Mouse (Mus musculus) ES-CJ7 (cell line): ENCODE data around the gene Dusp9.
A peak's percentile ranks its signal among the peaks of the same experiment; 100 is the strongest.

Experiments used
- DNase-seq: peaks from one replicate; pipeline ENCODE4 v3.0.0; 2011; ENCODE audit warnings: low read depth, low spot score

Gene Dusp9

DNA sequence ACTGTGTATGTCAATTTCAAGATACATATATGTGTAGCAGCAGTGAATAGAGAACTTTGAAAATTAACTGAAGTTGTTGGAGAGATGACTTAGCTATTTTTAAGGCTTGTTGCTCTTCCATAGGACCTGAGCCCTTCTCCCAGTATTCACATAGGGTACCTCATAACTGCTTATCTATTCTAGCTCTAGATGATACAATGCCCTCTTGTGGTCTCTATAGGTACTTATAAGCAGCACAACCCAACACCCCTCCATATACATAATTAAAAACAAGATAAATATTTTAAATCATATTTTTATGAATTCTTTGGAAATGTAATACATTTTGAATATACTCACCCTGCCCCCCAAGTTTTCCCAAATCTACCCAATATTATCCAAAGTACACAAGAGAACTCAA, 23.9 kb downstream of the Dusp9 start:
- no peak for DNase-seq

DNA sequence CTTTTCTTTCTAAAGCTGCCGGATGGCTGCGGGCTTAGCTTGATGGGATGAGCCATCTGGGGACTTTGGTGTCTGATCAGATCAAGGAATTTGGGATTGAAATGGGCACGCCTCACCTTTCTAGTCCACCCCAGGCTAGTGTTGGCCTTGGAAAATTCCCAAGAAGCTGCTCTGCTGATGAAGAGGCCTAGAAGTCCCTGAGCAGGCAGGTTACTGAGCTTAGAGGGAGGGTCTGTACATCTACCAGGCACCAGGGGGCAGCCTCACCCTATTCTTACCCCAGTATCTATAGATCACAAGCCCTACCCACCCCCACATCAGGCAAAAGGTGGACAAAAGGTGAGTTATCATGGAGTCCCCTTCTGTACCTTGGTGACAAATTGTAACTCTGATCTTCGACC, 32.8 kb downstream of the Dusp9 start:
- peak; percentile 86 for DNase-seq

DNA sequence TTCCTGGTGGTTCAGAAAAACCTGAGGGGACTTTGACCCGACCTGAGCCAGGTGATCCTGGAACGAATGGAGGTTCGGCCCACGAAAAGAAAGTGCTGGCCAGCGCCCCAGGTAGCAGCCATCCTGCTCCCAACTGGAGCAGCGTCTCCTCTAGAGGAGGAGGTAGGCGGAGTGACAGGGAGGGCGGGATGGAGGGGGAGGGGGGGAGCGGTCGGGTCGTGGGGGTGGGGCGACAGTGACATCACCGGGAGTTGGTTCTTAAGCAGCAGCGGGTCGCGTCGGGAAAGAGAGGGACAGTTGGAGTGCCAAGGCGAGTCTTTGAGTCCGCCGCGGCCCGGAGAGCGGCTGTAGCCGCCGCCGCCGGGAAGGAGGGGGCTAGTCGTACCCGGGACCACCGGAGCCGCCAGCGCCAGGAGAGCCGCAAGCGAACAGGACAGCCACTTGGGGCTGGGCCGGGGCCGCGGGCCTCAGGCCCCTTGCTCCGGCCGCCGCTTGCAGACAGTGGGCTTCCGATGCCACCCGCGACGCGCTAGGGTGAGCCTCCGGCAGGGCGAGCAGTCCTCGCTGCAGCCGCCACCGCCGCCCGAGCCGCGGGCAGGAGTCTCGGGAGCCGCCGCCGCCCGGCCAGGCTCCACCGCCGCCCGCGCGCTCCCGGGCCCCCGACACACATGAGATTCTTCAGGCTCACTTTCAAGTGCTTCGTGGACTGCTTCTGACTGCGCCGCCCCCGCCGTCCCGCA, 33.8 kb downstream of the Dusp9 start, which contains the start of gene Slc6a8:
Slc6a8 (plus strand) TSS at position 272 of the 740 bp plus-strand sequence.
- DNase-seq = peak; percentile 64

- DNase-seq = no peak
Measured at GRCm38 (mm10) chrX:73673619-73673967, 34.4 kb downstream of the Dusp9 start.

DNA sequence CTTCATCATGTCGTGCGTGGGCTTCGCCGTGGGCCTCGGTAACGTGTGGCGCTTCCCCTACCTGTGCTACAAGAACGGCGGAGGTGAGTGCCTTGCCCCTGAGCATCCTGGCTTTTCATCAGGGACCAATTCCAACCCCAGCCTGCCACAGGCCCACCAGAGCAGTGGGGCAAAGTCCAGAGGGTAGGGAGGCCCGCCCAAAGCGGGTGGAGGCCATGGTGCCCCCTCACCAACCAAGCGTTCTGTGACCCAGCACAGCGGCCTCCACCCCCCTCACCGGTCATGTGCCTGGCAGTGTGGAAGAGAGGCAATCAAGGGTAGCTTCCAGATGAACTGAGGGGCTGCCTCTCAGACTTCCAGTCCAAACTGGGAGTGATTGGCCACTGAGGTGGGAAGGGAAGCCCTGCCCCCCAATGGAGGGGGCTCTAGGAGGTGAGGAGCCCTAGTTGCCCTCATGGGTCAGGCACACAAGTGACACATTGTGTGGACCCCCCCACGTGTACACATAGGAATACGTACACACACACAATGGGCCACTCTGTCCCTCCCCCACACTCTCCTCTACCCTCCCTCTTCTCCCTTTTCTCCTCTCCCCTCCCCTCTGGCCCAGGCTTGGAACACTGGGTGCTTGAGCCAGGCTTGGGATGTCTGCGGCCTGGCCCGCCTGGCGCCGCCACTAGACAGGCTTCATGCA, 34.9 kb downstream of the Dusp9 start:
- no peak for DNase-seq

DNA sequence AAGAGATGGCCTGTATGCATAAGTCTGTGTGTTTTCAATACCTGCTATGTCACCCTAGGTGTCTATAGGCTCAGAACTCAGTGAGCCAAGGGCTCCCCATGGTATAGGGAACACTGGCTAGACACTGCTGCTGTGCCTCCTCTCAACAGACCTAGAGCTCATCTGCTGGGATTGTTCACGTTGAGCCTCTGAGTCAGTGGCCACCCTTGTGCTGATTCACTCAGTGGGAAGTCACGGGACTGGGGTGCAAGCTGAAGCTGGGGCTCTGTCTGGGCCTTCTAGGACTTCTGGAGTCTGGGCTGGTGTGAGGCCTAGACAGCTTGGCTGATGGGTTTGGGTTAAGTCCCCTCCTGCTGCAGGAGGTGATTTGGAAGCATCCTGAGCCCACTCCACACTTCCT, 36.0 kb downstream of the Dusp9 start:
- DNase-seq = no peak

- no peak for DNase-seq
Measured at GRCm38 (mm10) chrX:73676668-73677067, 37.4 kb downstream of the Dusp9 start.

GRCm38 (mm10) chrX:73684156-73684555, 44.9 kb downstream of the Dusp9 start:
- DNase-seq = no peak

- no peak for DNase-seq
Measured at GRCm38 (mm10) chrX:73684978-73685377, 45.8 kb downstream of the Dusp9 start.

- DNase-seq = peak; percentile 32
Measured at GRCm38 (mm10) chrX:73685629-73686028, 46.4 kb downstream of the Dusp9 start.

DNA sequence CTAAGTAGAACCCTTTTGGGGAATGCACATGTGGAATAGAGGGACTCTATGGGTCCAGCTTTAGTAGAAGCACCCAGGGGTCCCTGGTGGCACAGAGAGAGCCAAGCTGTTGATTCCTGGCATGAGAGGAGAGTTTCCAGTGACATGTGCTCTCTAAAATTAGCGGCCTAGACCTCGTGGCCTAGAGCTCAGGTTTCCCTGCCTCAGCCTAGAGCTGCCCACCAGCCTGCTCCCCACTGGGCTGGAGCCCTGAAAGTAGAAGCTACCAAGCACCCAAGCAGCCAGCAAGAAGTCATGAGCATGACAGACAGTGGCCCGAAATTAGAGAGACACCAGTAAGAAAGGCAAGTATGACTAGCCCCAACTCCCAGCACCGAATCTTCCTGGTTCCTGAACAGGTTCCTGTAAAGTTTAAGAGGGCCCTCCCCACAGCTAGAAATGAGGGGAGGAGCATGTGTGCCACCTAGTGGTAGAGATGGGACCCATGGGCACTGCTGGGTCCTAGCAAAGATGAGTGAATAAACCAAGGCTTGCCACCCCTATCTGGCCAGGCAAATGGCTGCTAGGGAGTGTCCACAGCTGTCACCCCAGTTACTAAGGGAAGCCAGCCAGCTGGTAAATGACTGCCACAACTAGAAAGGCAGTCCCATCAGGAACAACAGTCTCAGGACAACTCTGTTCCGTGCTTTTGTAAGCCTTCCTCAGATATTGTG, 51.9 kb downstream of the Dusp9 start:
- DNase-seq = peak; percentile 46
